ENCODE assay signal across 21 mouse cellular contexts in the genomic region with DNA sequence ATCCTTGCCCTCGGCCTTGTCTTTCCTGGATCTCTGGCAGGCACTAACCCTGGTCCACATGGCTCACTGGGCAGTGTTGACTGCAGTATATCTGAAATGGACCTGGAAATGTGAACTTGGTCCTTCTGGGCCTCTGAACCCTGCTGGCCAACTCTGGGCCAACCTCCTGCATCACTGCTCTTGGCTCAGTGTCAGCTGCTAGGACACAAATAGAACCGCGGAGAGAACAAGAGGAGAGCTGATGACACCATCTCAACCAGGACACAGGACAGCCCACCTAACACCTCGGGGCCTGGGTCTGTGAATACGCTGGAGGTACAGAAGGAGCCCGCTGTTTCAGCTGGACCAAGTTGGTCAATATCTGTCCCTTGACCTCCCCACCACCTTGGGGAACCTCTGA.
DNase-seq lines count a peak whose midpoint lies in the region; ATAC-seq lines count a peak whose summit lies in the region.
"Had no signal": no experiment of that assay in that cellular context is flagged by ENCODE, and none has a peak within 500 bp of the region (broad histone marks: within the 10 kb centered on the region; RNA-seq: fewer than 3 reads in every experiment).

No protein-coding gene starts in this region.

- intact Hi-C loops in heart, postnatal 25 days (cut with DNase I), result no loop called here
- intact Hi-C loops in heart, postnatal 10 days (cut with DNase I), result no loop called here

- ATAC-seq in heart, embryonic 14.5 days (ENCODE audit: insufficient number of reproducible peaks, insufficient read depth, low FRiP score, low read depth), result 0 out of 2 replicates have a peak, but pooled peaks have one; percentile 48
- ATAC-seq: CD4-positive, CD25-positive, alpha-beta regulatory T cell, adult 4 months; forebrain, embryonic 15.5 days; intestine, embryonic 16.5 days had no signal

- no peaks in the 10 kb centered on the region for H3K9me3 ChIP-seq in heart, embryonic 10.5 days
- no peaks in the 10 kb centered on the region for H3K9me3 ChIP-seq in heart, embryonic 14.5 days (ENCODE audit: control insufficient read depth, low read length)
- H3K9me3 ChIP-seq: embryonic facial prominence, embryonic 12.5 days; forebrain, embryonic 15.5 days; hindbrain, embryonic 15.5 days had no signal

- H3K27ac ChIP-seq in heart, embryonic 10.5 days, result peak overlapping the region; percentile 49
- H3K27ac ChIP-seq in heart, embryonic 14.5 days (replicated peaks in 1 of 2; ENCODE audit: control insufficient read depth in 1 of 2, insufficient read depth in 1 of 2, low read depth in 2 of 2, low read length in 2 of 2), result peak overlapping the region in 1 of 2 experiments; percentile 62; a peak in 2 of 4 replicates
- H3K27ac ChIP-seq: embryonic facial prominence, embryonic 12.5 days; forebrain, embryonic 15.5 days; heart, adult 2 months; hindbrain, embryonic 15.5 days had no signal

- H3K4me2 ChIP-seq in heart, embryonic 14.5 days (ENCODE audit: low read length), result 0 out of 2 replicates have a peak overlapping the region, but pooled peaks have one; percentile 5
- H3K4me2 ChIP-seq: embryonic facial prominence, embryonic 12.5 days; forebrain, embryonic 15.5 days; hindbrain, embryonic 15.5 days had no signal

- no peaks in the 10 kb centered on the region for H3K36me3 ChIP-seq in heart, embryonic 10.5 days
- no peaks in the 10 kb centered on the region for H3K36me3 ChIP-seq in heart, embryonic 14.5 days (ENCODE audit: control insufficient read depth, insufficient read depth, low read length)
- H3K36me3 ChIP-seq: embryonic facial prominence, embryonic 12.5 days; forebrain, embryonic 15.5 days; G1E; hindbrain, embryonic 15.5 days had no signal

- H3K4me1 ChIP-seq in heart, embryonic 10.5 days, result peaks cover 68% of the 10 kb centered on the region
- peaks cover 32 to 36% of the 10 kb centered on the region in 2 experiments for H3K4me1 ChIP-seq in heart, embryonic 14.5 days (ENCODE audit: control insufficient read depth in 2 of 2, insufficient read depth in 2 of 2, low read length in 2 of 2)

- H3K4me3 ChIP-seq in heart, embryonic 10.5 days, result no peak overlapping the region
- no peak overlapping the region for H3K4me3 ChIP-seq in heart, embryonic 14.5 days (ENCODE audit: control insufficient read depth in 1 of 2, insufficient read depth in 1 of 2, low read depth in 1 of 2, low read length in 2 of 2)
- H3K4me3 ChIP-seq: embryonic facial prominence, embryonic 12.5 days; forebrain, embryonic 15.5 days; heart, adult 2 months; hindbrain, embryonic 15.5 days had no signal

- H3K9ac ChIP-seq in heart, embryonic 14.5 days (ENCODE audit: low read length), result no peak overlapping the region
- H3K9ac ChIP-seq: embryonic facial prominence, embryonic 12.5 days; forebrain, embryonic 15.5 days; hindbrain, embryonic 15.5 days had no signal

- DNase-seq in heart, embryonic 10.5 days (ENCODE audit: low spot score), result no peak
- DNase-seq in heart, adult 9 months (ENCODE audit: low spot score in 2 of 2), result no peak
- no peak for DNase-seq in heart, postnatal 25 days (ENCODE audit: low spot score)
- peak; percentile 55 to 59 for DNase-seq in heart, postnatal 10 days
- DNase-seq in frontal cortex, postnatal 25 days (ENCODE audit: low spot score in 2 of 2), result no peak
- no peak for DNase-seq in urinary bladder, postnatal 36 days (ENCODE audit: low spot score in 2 of 2)
- DNase-seq: adrenal gland, adult 8-10 months; adrenal gland, postnatal 36 days; B cell, adult 2 months; cerebellum, adult 2 months; cerebellum, postnatal 10 days; gastrocnemius, postnatal 10 days; kidney, adult 2 months had no signal

- peaks cover 39% of the 10 kb centered on the region for H3K27me3 ChIP-seq in heart, embryonic 10.5 days (ENCODE audit: insufficient read depth, poor library complexity, severe bottlenecking)
- no peaks in the 10 kb centered on the region for H3K27me3 ChIP-seq in heart, embryonic 14.5 days (ENCODE audit: control insufficient read depth, insufficient read depth, low read length)
- H3K27me3 ChIP-seq: forebrain, embryonic 15.5 days had no signal

- 67% methylated on average over 6 of the region's 6 CpGs for WGBS in heart, embryonic 10.5 days
- 40% methylated on average over 6 of the region's 6 CpGs for WGBS in heart, embryonic 14.5 days

Comparison
In these comparisons a context has a peak if more than half of its experiments do, and no peak if none do; other contexts are left out.
1. DNase-seq: peak in heart, postnatal 10 days (2 of 2); none in heart, embryonic 10.5 days (single experiment), heart, adult 9 months (0 of 2), heart, postnatal 25 days (single experiment), frontal cortex, postnatal 25 days (0 of 2) and urinary bladder, postnatal 36 days (0 of 2).